Mouse (Mus musculus) layer of hippocampus, adult 9-11 months (tissue): ENCODE results near the gene Capza1.
A peak's percentile ranks its signal among the peaks of the same experiment; 100 is the strongest.
"Not testable (repeated sequence)": the region's sequence is repeated elsewhere in the genome, so short reads cannot be mapped to it uniquely, and the experiment has no call there.

Source experiments
- DNase-seq: peaks from one replicate; pipeline ENCODE4 v3.0.0; 2022

Gene Capza1

GRCm38 (mm10) chr3:104816130-104816529 is 48.2 kb downstream of the Capza1 start:
- DNase-seq, result no peak

- DNase-seq, result no peak
Measured at GRCm38 (mm10) chr3:104815346-104815745, 49.0 kb downstream of the Capza1 start.

- no peak for DNase-seq
Measured at GRCm38 (mm10) chr3:104814746-104815145, 49.6 kb downstream of the Capza1 start.

GRCm38 (mm10) chr3:104813227-104813626 is 51.1 kb downstream of the Capza1 start:
- DNase-seq, result not testable (repeated sequence)

GRCm38 (mm10) chr3:104812254-104812653 is 52.1 kb downstream of the Capza1 start:
- DNase-seq, result no peak

GRCm38 (mm10) chr3:104811752-104812151 is 52.6 kb downstream of the Capza1 start:
- DNase-seq, result no peak

- no peak for DNase-seq
Measured at GRCm38 (mm10) chr3:104805539-104805938, 58.8 kb downstream of the Capza1 start.

GRCm38 (mm10) chr3:104804312-104804711 is 60.0 kb downstream of the Capza1 start:
- no peak for DNase-seq

- DNase-seq, result no peak
Measured at GRCm38 (mm10) chr3:104801481-104801880, 62.8 kb downstream of the Capza1 start.

- no peak for DNase-seq
Measured at GRCm38 (mm10) chr3:104800681-104801080, 63.6 kb downstream of the Capza1 start.

- no peak for DNase-seq
Measured at GRCm38 (mm10) chr3:104796430-104797082, 67.7 kb downstream of the Capza1 start.

- no peak for DNase-seq
Measured at GRCm38 (mm10) chr3:104795661-104796340, 68.5 kb downstream of the Capza1 start.

GRCm38 (mm10) chr3:104794953-104795470 is 69.3 kb downstream of the Capza1 start:
- DNase-seq, result no peak

- DNase-seq, result peak; percentile 92
Measured at GRCm38 (mm10) chr3:104793871-104794828, 70.2 kb downstream of the Capza1 start.

GRCm38 (mm10) chr3:104792360-104793270 is 71.7 kb downstream of the Capza1 start:
- DNase-seq, result no peak

GRCm38 (mm10) chr3:104791671-104792070 is 72.6 kb downstream of the Capza1 start:
- DNase-seq, result no peak

GRCm38 (mm10) chr3:104791017-104791416 is 73.3 kb downstream of the Capza1 start:
- peak; percentile 34 for DNase-seq

- DNase-seq, result peak; percentile 38
Measured at GRCm38 (mm10) chr3:104790401-104790937, 73.8 kb downstream of the Capza1 start.

- no peak for DNase-seq
Measured at GRCm38 (mm10) chr3:104789822-104790221, 74.5 kb downstream of the Capza1 start.

- no peak for DNase-seq
Measured at GRCm38 (mm10) chr3:104789312-104789605, 75.0 kb downstream of the Capza1 start.

- peak; percentile 66 for DNase-seq
Measured at GRCm38 (mm10) chr3:104788561-104789311, 75.6 kb downstream of the Capza1 start.
